Mouse (Mus musculus): Measurements from ENCODE around the gene Heatr9. TPM values are rescaled to one million over a fixed set of nuclear protein-coding genes. Genes with fewer than 3 reads are reported as not detected.

The Heatr9 gene
- polyA plus RNA-seq, 1 experiment from 2014 or later = not detected

GRCm38 (mm10) chr11:83538705-83539314 is 16.8 kb upstream of the Heatr9 start:
- H3K27me3 ChIP-seq (ENCODE audit: control insufficient read depth, insufficient read depth, low read length) = no peaks in the 10 kb centered on the region
- H3K36me3 ChIP-seq (ENCODE audit: control insufficient read depth, insufficient read depth, low read length) = no peaks in the 10 kb centered on the region
- no peak overlapping the region for H3K9ac ChIP-seq (replicated peaks; ENCODE audit: low read depth, low read length)
- H3K9me3 ChIP-seq (ENCODE audit: control insufficient read depth, low read length) = no peaks in the 10 kb centered on the region
- WGBS = 76% methylated on average over 3 of the region's 3 CpGs
- ATAC-seq (ENCODE audit: low read depth) = no peak
- no peaks in the 10 kb centered on the region for H3K4me1 ChIP-seq (ENCODE audit: control insufficient read depth, insufficient read depth, low read length)
- no peak overlapping the region for H3K27ac ChIP-seq (ENCODE audit: low read depth, low read length)
- no peak overlapping the region for H3K4me2 ChIP-seq (ENCODE audit: low read depth, low read length)
- no peak overlapping the region for H3K4me3 ChIP-seq (ENCODE audit: low read depth, low read length)

- H3K27ac ChIP-seq (ENCODE audit: low read depth, low read length) = no peak overlapping the region
- no peaks in the 10 kb centered on the region for H3K4me1 ChIP-seq (ENCODE audit: control insufficient read depth, insufficient read depth, low read length)
- no peak overlapping the region for H3K4me3 ChIP-seq (ENCODE audit: low read depth, low read length)
- no peaks in the 10 kb centered on the region for H3K36me3 ChIP-seq (ENCODE audit: control insufficient read depth, insufficient read depth, low read length)
- H3K27me3 ChIP-seq (ENCODE audit: control insufficient read depth, insufficient read depth, low read length) = no peaks in the 10 kb centered on the region
- H3K9me3 ChIP-seq (ENCODE audit: control insufficient read depth, low read length) = no peaks in the 10 kb centered on the region
- H3K4me2 ChIP-seq (ENCODE audit: low read depth, low read length) = no peak overlapping the region
- ATAC-seq (ENCODE audit: low read depth) = no peak
- WGBS = 80% methylated on average over 3 of the region's 3 CpGs
- no peak overlapping the region for H3K9ac ChIP-seq (replicated peaks; ENCODE audit: low read depth, low read length)
These were observed 14.9 kb upstream of the Heatr9 start for GRCm38 (mm10) chr11:83536831-83537230.

- Histone ChIP-seq H3K27ac (ENCODE audit: low read depth, low read length) (no peak overlapping the region), H3K4me2 (ENCODE audit: low read depth, low read length) (no peak overlapping the region), H3K4me1 (ENCODE audit: control insufficient read depth, insufficient read depth, low read length) (no peaks in the 10 kb centered on the region), H3K27me3 (ENCODE audit: control insufficient read depth, insufficient read depth, low read length) (no peaks in the 10 kb centered on the region), H3K4me3 (ENCODE audit: low read depth, low read length) (no peak overlapping the region), H3K9me3 (ENCODE audit: control insufficient read depth, low read length) (no peaks in the 10 kb centered on the region), H3K9ac (replicated peaks; ENCODE audit: low read depth, low read length) (no peak overlapping the region), H3K36me3 (ENCODE audit: control insufficient read depth, insufficient read depth, low read length) (no peaks in the 10 kb centered on the region)
- ATAC-seq (ENCODE audit: low read depth) = no peak
- WGBS = 54% methylated on average over 13 of the region's 13 CpGs
These were observed 12.8 kb upstream of the Heatr9 start for GRCm38 (mm10) chr11:83534609-83535423.

- Histone ChIP-seq H3K4me3 (ENCODE audit: low read depth, low read length) (no peak overlapping the region), H3K4me2 (ENCODE audit: low read depth, low read length) (no peak overlapping the region), H3K4me1 (ENCODE audit: control insufficient read depth, insufficient read depth, low read length) (no peaks in the 10 kb centered on the region), H3K9me3 (ENCODE audit: control insufficient read depth, low read length) (no peaks in the 10 kb centered on the region), H3K27ac (ENCODE audit: low read depth, low read length) (no peak overlapping the region), H3K36me3 (ENCODE audit: control insufficient read depth, insufficient read depth, low read length) (no peaks in the 10 kb centered on the region), H3K9ac (replicated peaks; ENCODE audit: low read depth, low read length) (no peak overlapping the region), H3K27me3 (ENCODE audit: control insufficient read depth, insufficient read depth, low read length) (no peaks in the 10 kb centered on the region)
- WGBS = 89% methylated on average over 8 of the region's 8 CpGs
- ATAC-seq (ENCODE audit: low read depth) = no peak
These were observed 12.2 kb upstream of the Heatr9 start for GRCm38 (mm10) chr11:83534143-83534542.

- no peaks in the 10 kb centered on the region for H3K27me3 ChIP-seq (ENCODE audit: control insufficient read depth, insufficient read depth, low read length)
- H3K9me3 ChIP-seq (ENCODE audit: control insufficient read depth, low read length) = no peaks in the 10 kb centered on the region
- no peak for ATAC-seq (ENCODE audit: low read depth)
- no peak overlapping the region for H3K27ac ChIP-seq (ENCODE audit: low read depth, low read length)
- H3K36me3 ChIP-seq (ENCODE audit: control insufficient read depth, insufficient read depth, low read length) = no peaks in the 10 kb centered on the region
- no peak overlapping the region for H3K4me3 ChIP-seq (ENCODE audit: low read depth, low read length)
- no peaks in the 10 kb centered on the region for H3K4me1 ChIP-seq (ENCODE audit: control insufficient read depth, insufficient read depth, low read length)
- no peak overlapping the region for H3K9ac ChIP-seq (replicated peaks; ENCODE audit: low read depth, low read length)
- H3K4me2 ChIP-seq (ENCODE audit: low read depth, low read length) = no peak overlapping the region
- WGBS = 93% methylated on average over 1 of the region's 1 CpGs
These were observed 11.2 kb upstream of the Heatr9 start for GRCm38 (mm10) chr11:83533192-83533591.

GRCm38 (mm10) chr11:83530360-83530759 is 8.4 kb upstream of the Heatr9 start, which contains the start of gene Ccl5:
Gene Ccl5, minus strand, starts transcription at chr11:83530518.
- no peak within 1 kb of the TSS for H3K4me3 ChIP-seq (ENCODE audit: low read depth, low read length)
- H3K4me2 ChIP-seq (ENCODE audit: low read depth, low read length) = no peak within 1 kb of the TSS
- no peaks in the 10 kb centered on the region for H3K9me3 ChIP-seq (ENCODE audit: control insufficient read depth, low read length)
- H3K27ac ChIP-seq (ENCODE audit: low read depth, low read length) = no peak within 1 kb of the TSS
- no peak for ATAC-seq (ENCODE audit: low read depth)
- no peak within 1 kb of the TSS for H3K9ac ChIP-seq (replicated peaks; ENCODE audit: low read depth, low read length)
- no peaks in the 10 kb centered on the region for H3K4me1 ChIP-seq (ENCODE audit: control insufficient read depth, insufficient read depth, low read length)
- H3K36me3 ChIP-seq (ENCODE audit: control insufficient read depth, insufficient read depth, low read length) = no peaks in the 10 kb centered on the region
- 80% methylated on average over 5 of the region's 5 CpGs for WGBS
- no peaks in the 10 kb centered on the region for H3K27me3 ChIP-seq (ENCODE audit: control insufficient read depth, insufficient read depth, low read length)

- ATAC-seq (ENCODE audit: low read depth) = no peak
- Histone ChIP-seq H3K4me2 (ENCODE audit: low read depth, low read length) (no peak overlapping the region), H3K27me3 (ENCODE audit: control insufficient read depth, insufficient read depth, low read length) (no peaks in the 10 kb centered on the region), H3K4me1 (ENCODE audit: control insufficient read depth, insufficient read depth, low read length) (no peaks in the 10 kb centered on the region), H3K36me3 (ENCODE audit: control insufficient read depth, insufficient read depth, low read length) (no peaks in the 10 kb centered on the region), H3K4me3 (ENCODE audit: low read depth, low read length) (no peak overlapping the region), H3K27ac (ENCODE audit: low read depth, low read length) (no peak overlapping the region), H3K9ac (replicated peaks; ENCODE audit: low read depth, low read length) (no peak overlapping the region), H3K9me3 (ENCODE audit: control insufficient read depth, low read length) (no peaks in the 10 kb centered on the region)
- WGBS = 64% methylated on average over 12 of the region's 12 CpGs
These were observed 7.0 kb upstream of the Heatr9 start for GRCm38 (mm10) chr11:83529024-83529423.

- H3K4me2 ChIP-seq (ENCODE audit: low read depth, low read length) = no peak overlapping the region
- no peaks in the 10 kb centered on the region for H3K9me3 ChIP-seq (ENCODE audit: control insufficient read depth, low read length)
- H3K9ac ChIP-seq (replicated peaks; ENCODE audit: low read depth, low read length) = no peak overlapping the region
- no peaks in the 10 kb centered on the region for H3K4me1 ChIP-seq (ENCODE audit: control insufficient read depth, insufficient read depth, low read length)
- no peak overlapping the region for H3K4me3 ChIP-seq (ENCODE audit: low read depth, low read length)
- no peaks in the 10 kb centered on the region for H3K27me3 ChIP-seq (ENCODE audit: control insufficient read depth, insufficient read depth, low read length)
- ATAC-seq (ENCODE audit: low read depth) = no peak
- WGBS = 70% methylated on average over 6 of the region's 6 CpGs
- no peak overlapping the region for H3K27ac ChIP-seq (ENCODE audit: low read depth, low read length)
- no peaks in the 10 kb centered on the region for H3K36me3 ChIP-seq (ENCODE audit: control insufficient read depth, insufficient read depth, low read length)
These were observed 3.6 kb downstream of the Heatr9 start for GRCm38 (mm10) chr11:83518371-83518770.

- Histone ChIP-seq H3K4me1 (ENCODE audit: control insufficient read depth, insufficient read depth, low read length) (no peaks in the 10 kb centered on the region), H3K27ac (ENCODE audit: low read depth, low read length) (no peak overlapping the region), H3K27me3 (ENCODE audit: control insufficient read depth, insufficient read depth, low read length) (no peaks in the 10 kb centered on the region), H3K4me2 (ENCODE audit: low read depth, low read length) (no peak overlapping the region), H3K36me3 (ENCODE audit: control insufficient read depth, insufficient read depth, low read length) (no peaks in the 10 kb centered on the region), H3K4me3 (ENCODE audit: low read depth, low read length) (no peak overlapping the region), H3K9me3 (ENCODE audit: control insufficient read depth, low read length) (no peaks in the 10 kb centered on the region), H3K9ac (replicated peaks; ENCODE audit: low read depth, low read length) (no peak overlapping the region)
- no peak for ATAC-seq (ENCODE audit: low read depth)
These were observed 4.8 kb downstream of the Heatr9 start for GRCm38 (mm10) chr11:83517153-83517552.

Measured in neural tube, embryonic 14.5 days (tissue).